Mouse (Mus musculus) CH12.LX (cell line): Measurements from ENCODE around the gene Acsl6. TPM values are rescaled to one million over a fixed set of nuclear protein-coding genes. Genes with fewer than 3 reads are reported as not detected.
A peak's percentile ranks its signal among the peaks of the same experiment; 100 is the strongest.

ENCODE experiments used
- DNase-seq: peaks from one replicate; pipeline ENCODE4 v3.0.0-alpha.2; 2013; ENCODE audit errors: extremely low read depth
- H3K27ac ChIP-seq: 2 replicates; pipeline ENCODE4 v1.5.1; 2012; ENCODE audit warnings: low read depth, mild to moderate bottlenecking, control low read depth, moderate library complexity; ENCODE audit not compliant: insufficient read depth
- H3K27me3 ChIP-seq: replicated peaks from 2 replicates; pipeline ENCODE3; 2012; ENCODE audit warnings: inconsistent platforms
- H3K36me3 ChIP-seq, 2 experiments: replicated peaks in 1 of 2; 2 replicates each; pipeline versions ENCODE3 to v1.6.1; 2012; ENCODE audit warnings: inconsistent platforms in 1 of 2, low read length in 1 of 2, mild to moderate bottlenecking in 1 of 2, mixed read lengths in 1 of 2, moderate library complexity in 1 of 2; ENCODE audit not compliant: control insufficient read depth in 1 of 2, insufficient read depth in 1 of 2
- H3K4me1 ChIP-seq, 2 experiments: 2 replicates each; pipeline ENCODE4 v1.6.1; 2012; ENCODE audit warnings: inconsistent platforms in 1 of 2, moderate library complexity in 1 of 2; ENCODE audit not compliant: insufficient read depth in 2 of 2, control insufficient read depth in 1 of 2
- H3K4me2 ChIP-seq: 2 replicates; pipeline ENCODE4 v1.6.1; 2012; ENCODE audit warnings: low read depth, mild to moderate bottlenecking, control low read depth; ENCODE audit not compliant: poor library complexity, insufficient read depth, severe bottlenecking
- H3K4me3 ChIP-seq, 3 experiments: fragments of 150-350 bp in 1 of 3; sonication (generic) in 1 of 3; replicated peaks in 1 of 3; 2 replicates each; pipeline versions ENCODE3 to v1.5.1; 2011 to 2012; ENCODE audit warnings: low read depth in 2 of 3, low read length in 2 of 3, mild to moderate bottlenecking in 2 of 3, moderate library complexity in 2 of 3, control low read depth in 1 of 3, improper control_type of control experiment in 1 of 3, inconsistent platforms in 1 of 3, mixed read lengths in 1 of 3; ENCODE audit not compliant: poor library complexity in 1 of 3
- H3K79me2 ChIP-seq: replicated peaks from 2 replicates; pipeline ENCODE4 v1.6.1; 2012; ENCODE audit warnings: mild to moderate bottlenecking, moderate library complexity; ENCODE audit not compliant: control insufficient read depth, poor library complexity, insufficient read depth, severe bottlenecking; ENCODE audit errors: extremely low read depth
- H3K9ac ChIP-seq: 2 replicates; pipeline ENCODE4 v1.6.1; 2012; ENCODE audit warnings: low read depth, mild to moderate bottlenecking, control low read depth, moderate library complexity; ENCODE audit not compliant: insufficient read depth
- H3K9me3 ChIP-seq: replicated peaks from 2 replicates; pipeline ENCODE3; 2012; ENCODE audit warnings: low read length, inconsistent platforms, mixed read lengths
- BHLHE40 ChIP-seq: IDR thresholded peaks from 2 replicates; pipeline ENCODE4 v1.6.1; 2011; ENCODE audit warnings: mild to moderate bottlenecking, low read depth, low read length, improper control_type of control experiment
- CHD1 ChIP-seq: IDR thresholded peaks from 2 replicates; pipeline ENCODE4 v1.6.1; 2012; ENCODE audit warnings: low read depth, low read length, improper control_type of control experiment, inconsistent platforms
- CHD2 ChIP-seq: IDR thresholded peaks from 2 replicates; pipeline ENCODE4 v1.6.1; 2011; ENCODE audit warnings: low read length, improper control_type of control experiment
- CTCF ChIP-seq, 2 experiments: IDR thresholded peaks in 1 of 2; conservative IDR thresholded peaks in 1 of 2; 2 replicates each; pipeline ENCODE4 v1.5.1; 2011 to 2012; ENCODE audit warnings: low read depth in 2 of 2, low read length in 2 of 2, improper control_type of control experiment in 1 of 2, inconsistent platforms in 1 of 2, mild to moderate bottlenecking in 1 of 2, moderate library complexity in 1 of 2
- ELF1 ChIP-seq: IDR thresholded peaks from 2 replicates; pipeline ENCODE4 v1.6.1; 2014; ENCODE audit warnings: low read depth, mild to moderate bottlenecking, inconsistent platforms, low read length, improper control_type of control experiment
- EP300 ChIP-seq: IDR thresholded peaks from 2 replicates; pipeline ENCODE4 v1.6.1; 2011; ENCODE audit warnings: low read length, improper control_type of control experiment
- ETS1 ChIP-seq: conservative IDR thresholded peaks from 2 replicates; pipeline ENCODE4 v1.6.1; 2012; ENCODE audit warnings: low read depth, mild to moderate bottlenecking, inconsistent platforms, low read length, improper control_type of control experiment, moderate library complexity
- HCFC1 ChIP-seq: IDR thresholded peaks from 2 replicates; pipeline ENCODE4 v1.6.1; 2012; ENCODE audit warnings: low read depth, mild to moderate bottlenecking, inconsistent platforms, low read length, improper control_type of control experiment
- IRF4 ChIP-seq: IDR thresholded peaks from 2 replicates; pipeline ENCODE4 v1.6.1; 2014; ENCODE audit warnings: low read depth, mild to moderate bottlenecking, inconsistent platforms, low read length, improper control_type of control experiment
- JUN ChIP-seq: IDR thresholded peaks from 2 replicates; pipeline ENCODE4 v1.6.1; 2011; ENCODE audit warnings: low read depth, mild to moderate bottlenecking, low read length, improper control_type of control experiment, moderate library complexity; ENCODE audit not compliant: insufficient read depth
- KAT2A ChIP-seq: IDR thresholded peaks from 2 replicates; pipeline ENCODE4 v1.6.1; 2012; ENCODE audit warnings: low read length, improper control_type of control experiment, inconsistent platforms; ENCODE audit not compliant: insufficient replicate concordance
- MAFK ChIP-seq: IDR thresholded peaks from 2 replicates; pipeline ENCODE4 v1.6.1; 2011; ENCODE audit warnings: low read length, improper control_type of control experiment; ENCODE audit not compliant: insufficient replicate concordance
- MAX ChIP-seq: IDR thresholded peaks from 2 replicates; pipeline ENCODE4 v1.6.1; 2011; ENCODE audit warnings: low read length, improper control_type of control experiment
- MAZ ChIP-seq: IDR thresholded peaks from 2 replicates; pipeline ENCODE4 v1.6.1; 2012; ENCODE audit warnings: low read depth, mild to moderate bottlenecking, inconsistent platforms, low read length, improper control_type of control experiment, moderate library complexity
- MEF2A ChIP-seq: IDR thresholded peaks from 2 replicates; pipeline ENCODE4 v1.6.1; 2014; ENCODE audit warnings: low read depth, mild to moderate bottlenecking, inconsistent platforms, low read length, improper control_type of control experiment, borderline replicate concordance
- MXI1 ChIP-seq: IDR thresholded peaks from 2 replicates; pipeline ENCODE4 v1.6.1; 2011; ENCODE audit warnings: mild to moderate bottlenecking, low read depth, low read length, improper control_type of control experiment
- MYC ChIP-seq: IDR thresholded peaks from 2 replicates; pipeline ENCODE4 v1.6.1; 2011; ENCODE audit warnings: low read depth, mild to moderate bottlenecking, improper control_type of control experiment, low read length
- NELFE ChIP-seq: IDR thresholded peaks from 2 replicates; pipeline ENCODE4 v1.6.1; 2011; ENCODE audit warnings: low read depth, low read length, improper control_type of control experiment
- NRF1 ChIP-seq: IDR thresholded peaks from 2 replicates; pipeline ENCODE4 v1.6.1; 2014; ENCODE audit warnings: low read depth, mild to moderate bottlenecking, inconsistent platforms, low read length, improper control_type of control experiment, moderate library complexity
- PAX5 ChIP-seq: IDR thresholded peaks from 2 replicates; pipeline ENCODE4 v1.6.1; 2012; ENCODE audit warnings: low read length, inconsistent platforms, mixed read lengths
- POLR2A ChIP-seq: IDR thresholded peaks from 2 replicates; pipeline ENCODE4 v1.6.1; 2011; ENCODE audit warnings: low read depth, mild to moderate bottlenecking, improper control_type of control experiment, low read length
- POLR2AphosphoS2 ChIP-seq: IDR thresholded peaks from 2 replicates; pipeline ENCODE4 v1.6.1; 2011; ENCODE audit warnings: low read depth, low read length, improper control_type of control experiment
- RAD21 ChIP-seq: IDR thresholded peaks from 2 replicates; pipeline ENCODE4 v1.6.1; 2011; ENCODE audit warnings: low read depth, mild to moderate bottlenecking, low read length, improper control_type of control experiment, moderate library complexity
- RCOR1 ChIP-seq: conservative IDR thresholded peaks from 2 replicates; pipeline ENCODE4 v1.6.1; 2012; ENCODE audit warnings: low read depth, mild to moderate bottlenecking, inconsistent platforms, low read length, improper control_type of control experiment
- SIN3A ChIP-seq: IDR thresholded peaks from 2 replicates; pipeline ENCODE4 v1.6.1; 2012; ENCODE audit warnings: low read length, improper control_type of control experiment, inconsistent platforms
- TBP ChIP-seq: conservative IDR thresholded peaks from 2 replicates; pipeline ENCODE4 v1.6.1; 2011; ENCODE audit warnings: low read depth, low read length, improper control_type of control experiment
- TCF12 ChIP-seq: IDR thresholded peaks from 2 replicates; pipeline ENCODE4 v1.6.1; 2014; ENCODE audit warnings: low read depth, mild to moderate bottlenecking, inconsistent platforms, low read length, improper control_type of control experiment
- UBTF ChIP-seq: IDR thresholded peaks from 2 replicates; pipeline ENCODE4 v1.6.1; 2012; ENCODE audit warnings: low read depth, mild to moderate bottlenecking, inconsistent platforms, low read length, improper control_type of control experiment, moderate library complexity
- USF1 ChIP-seq: IDR thresholded peaks from 2 replicates; pipeline ENCODE4 v1.6.1; 2014; ENCODE audit warnings: low read depth, mild to moderate bottlenecking, inconsistent platforms, low read length, improper control_type of control experiment
- USF2 ChIP-seq: conservative IDR thresholded peaks from 2 replicates; pipeline ENCODE4 v1.6.1; 2011; ENCODE audit warnings: low read depth, low read length, improper control_type of control experiment
- ZC3H11A ChIP-seq: IDR thresholded peaks from 2 replicates; pipeline ENCODE4 v1.6.1; 2012; ENCODE audit warnings: low read depth, mild to moderate bottlenecking, inconsistent platforms, low read length, improper control_type of control experiment
- ZKSCAN1 ChIP-seq: IDR thresholded peaks from 2 replicates; pipeline ENCODE4 v1.6.1; 2012; ENCODE audit warnings: low read depth, inconsistent platforms, low read length, improper control_type of control experiment, borderline replicate concordance
- ZMIZ1 ChIP-seq: IDR thresholded peaks from 2 replicates; pipeline ENCODE4 v1.6.1; 2012; ENCODE audit warnings: low read depth, mild to moderate bottlenecking, inconsistent platforms, low read length, improper control_type of control experiment
- ZNF384 ChIP-seq: IDR thresholded peaks from 2 replicates; pipeline ENCODE4 v1.6.1; 2012; ENCODE audit warnings: low read depth, low read length, improper control_type of control experiment, inconsistent platforms
- dilution Hi-C: fragments of 300-500 bp; cut with MboI; formaldehyde crosslinking; loops from 2 replicates; pipeline ENCODE4 v1.14.3; 2020; ENCODE audit warnings: low sequenced_read_pairs; ENCODE audit not compliant: extremely low pct_unique_long_range_greater_than_20kb, extremely low pct_ligation_motif_present
- in situ Hi-C: fragments of 300-500 bp; cut with MboI; formaldehyde crosslinking; loops from 3 replicates; pipeline ENCODE4 v1.14.3; 2019; ENCODE audit warnings: low sequenced_read_pairs, low pct_ligation_motif_present, low pct_unique_long_range_greater_than_20kb, mixed read lengths
- polyA plus RNA-seq: library from polyadenylated mRNA; unstranded; fragments of >175 nt; gene quantifications from 2 replicates; pipeline ENCODE4 v1.2.1, GENCODE M21; 2012; ENCODE audit warnings: low read depth; ENCODE audit not compliant: insufficient read length
- total RNA-seq, 2 experiments: library from RNA; depleted of rRNA; stranded (reverse); fragments of 300-350 nt in 1 of 2; fragments of >200 nt in 1 of 2; gene quantifications; 2 replicates each; pipeline ENCODE4 v1.2.3; 2012 to 2014

Acsl6 gene
- total and polyA plus RNA-seq, 3 experiments: 74.1 to 222 (median 96.9) TPM

DNA sequence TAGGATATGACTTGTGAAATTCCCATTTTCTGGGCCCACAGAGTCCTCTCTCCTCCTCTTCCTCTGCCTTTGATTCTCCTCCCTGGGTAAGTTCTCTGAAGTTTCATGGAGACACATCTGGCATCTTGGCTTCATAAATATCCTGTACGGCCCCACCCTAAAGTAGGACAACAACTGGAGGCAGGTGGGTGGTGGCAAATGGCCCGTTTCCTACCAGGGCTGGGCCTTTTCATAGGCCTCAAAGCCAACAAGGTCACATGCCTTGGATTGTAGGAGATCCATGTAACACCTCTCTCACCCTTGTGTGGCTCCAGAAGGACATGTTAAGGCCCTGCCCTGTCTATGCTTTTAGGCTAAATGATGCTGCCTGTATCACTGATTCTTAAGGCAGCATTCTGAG, 7.0 kb downstream of the Acsl6 start:
- H3K4me2 ChIP-seq: no peak overlapping the region
- H3K79me2 ChIP-seq: peaks cover 35% of the 10 kb centered on the region
- no peak overlapping the region for H3K4me3 ChIP-seq
- no peaks in the 10 kb centered on the region for H3K9me3 ChIP-seq
- no peak for TF ChIP-seq PAX5
- no peak for TF ChIP-seq RCOR1
- TF ChIP-seq NELFE: no peak
- TF ChIP-seq POLR2AphosphoS2: no peak
- TF ChIP-seq MEF2A: no peak
- peaks cover 4 to 61% of the 10 kb centered on the region in 2 experiments for H3K36me3 ChIP-seq
- DNase-seq: no peak
- in situ Hi-C loops (loop anchor here (10.0 to 25.0 kb wide), 2 partner anchors 352 to 554 kb away; partner anchors contain the start of genes Hint1 and Lyrm7), dilution Hi-C loops (no loop called here)
- no peak overlapping the region for H3K27ac ChIP-seq
- H3K9ac ChIP-seq: no peak overlapping the region
- H3K27me3 ChIP-seq: no peaks in the 10 kb centered on the region
- peaks cover 24 to 94% of the 10 kb centered on the region in 2 experiments for H3K4me1 ChIP-seq

DNA sequence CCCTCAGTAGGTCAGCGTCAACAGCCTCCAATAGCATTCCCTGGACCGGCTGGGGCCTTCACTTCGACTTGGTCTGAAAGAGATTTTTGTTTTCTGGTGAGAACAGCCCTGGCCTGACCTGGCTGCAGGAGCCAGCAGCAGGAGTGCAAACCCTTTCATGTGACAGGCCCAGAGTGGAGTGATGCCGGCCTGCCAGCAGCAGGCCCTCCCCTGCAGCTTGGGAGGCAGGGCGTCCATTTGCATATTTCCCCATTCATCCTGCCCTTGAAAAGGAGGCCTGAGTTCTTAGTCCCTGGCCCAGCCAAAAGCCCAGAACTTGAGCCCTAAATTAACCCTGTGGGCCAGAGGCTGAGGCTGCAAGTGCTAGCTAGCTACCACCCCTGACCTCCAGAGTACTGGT, 8.4 kb downstream of the Acsl6 start:
- in situ Hi-C loops: loop anchor here (10.0 to 25.0 kb wide), 2 partner anchors 350 to 553 kb away; partner anchors contain the start of genes Hint1 and Lyrm7
- TF ChIP-seq POLR2A (no peak), HCFC1 (no peak), ELF1 (no peak), ZMIZ1 (no peak), CHD2 (no peak), NRF1 (no peak), TBP (0 out of 2 replicates have a peak, but pooled peaks have one; percentile 41), MAX (no peak), ETS1 (no peak), CHD1 (no peak), MYC (no peak), JUN (no peak), RAD21 (no peak), NELFE (no peak), UBTF (0 out of 2 replicates have a peak, but pooled peaks have one; percentile 46), TCF12 (peak; percentile 36; the same call in 1 of the 2 replicates), IRF4 (no peak), MAFK (no peak), ZNF384 (no peak), CTCF (conservative IDR thresholded peaks at IDR 0.05 in 1 of 2, IDR thresholded peaks at IDR 0.05 in 1 of 2; ENCODE audit: low read depth in 2 of 2, low read length in 2 of 2) (no peak), BHLHE40 (no peak), ZKSCAN1 (no peak), USF1 (no peak), EP300 (no peak), MEF2A (no peak), USF2 (no peak), SIN3A (no peak), KAT2A (no peak), MAZ (0 out of 2 replicates have a peak, but pooled peaks have one; percentile 20), MXI1 (no peak), ZC3H11A (no peak)

More for the DNA sequence above, 8.4 kb downstream of the Acsl6 start:
- DNase-seq: peak; percentile 71
- dilution Hi-C loops: no loop called here
- Histone ChIP-seq H3K9ac (no peak overlapping the region), H3K27me3 (no peaks in the 10 kb centered on the region), H3K4me2 (no peak overlapping the region), H3K4me3 (no peak overlapping the region), H3K79me2 (peaks cover 24% of the 10 kb centered on the region), H3K9me3 (no peaks in the 10 kb centered on the region), H3K27ac (no peak overlapping the region), H3K36me3 (peaks cover 4 to 72% of the 10 kb centered on the region in 2 experiments), H3K4me1 (peaks cover 31 to 94% of the 10 kb centered on the region in 2 experiments)
